Mouse (Mus musculus): ENCODE measurements at regions not wholly inside any gene's neighbourhood (a gene's known extent, or its start where the extent isn't known, plus 50 kb on each side); places are given as distances from the start of the nearest gene placed in this dataset.

GRCm38 (mm10) chr12:10524509-10525286 is 134.1 kb downstream of the Rdh14 start:
- TF ChIP-seq MAX (IDR thresholded peaks at IDR 0.05) (no peak), CTCF (IDR thresholded peaks at IDR 0.05; ENCODE audit: control insufficient read depth, insufficient read depth, insufficient read length) (no peak), USF1 (IDR thresholded peaks at IDR 0.05; ENCODE audit: low read depth) (no peak), CEBPB (IDR thresholded peaks at IDR 0.05; ENCODE audit: low read depth) (no peak), MYOG (IDR thresholded peaks at IDR 0.05; ENCODE audit: control insufficient read depth, extremely low read depth, insufficient read length) (no peak)

Measured in C2C12 (cell line).